Mouse (Mus musculus): ENCODE data around the gene Kbtbd12. TPM values are rescaled to one million over a fixed set of nuclear protein-coding genes. Genes with fewer than 3 reads are reported as not detected.

The Kbtbd12 gene
- total RNA-seq, 1 experiment, result 0.09 TPM

- in situ Hi-C loops (cut with MboI; ENCODE audit: low sequenced_read_pairs in 2 of 2, unreplicated experiment in 2 of 2), result no loop called here
- DNase-seq (ENCODE audit: low read depth, low spot score), result peak; percentile 82
- no peak for TF ChIP-seq CHD2 (IDR thresholded peaks at IDR 0.05; ENCODE audit: low read depth, low read length)
- TF ChIP-seq ZC3H11A (IDR thresholded peaks at IDR 0.05; ENCODE audit: borderline replicate concordance, low read depth, low read length), result no peak
- TF ChIP-seq HCFC1 (IDR thresholded peaks at IDR 0.05; ENCODE audit: borderline replicate concordance, insufficient read depth, low read length), result peak; percentile 95
- TF ChIP-seq ZNF384 (IDR thresholded peaks at IDR 0.05; ENCODE audit: low read depth, low read length), result no peak
- no peak for TF ChIP-seq MAFK (IDR thresholded peaks at IDR 0.05; ENCODE audit: insufficient read depth, low read depth, low read length)
Observed at GRCm38 (mm10) chr6:88518404-88519263, 119.1 kb downstream of the Kbtbd12 start, which contains the start of gene Sec61a1. Gene Sec61a1 (minus strand): TSS chr6:88518905.

GRCm38 (mm10) chr6:88517701-88518403 lies 119.9 kb downstream of the Kbtbd12 start:
- Histone ChIP-seq H3K9ac (ENCODE audit: insufficient read depth, low read depth, low read length, poor library complexity, severe bottlenecking) (peak overlapping the region; percentile 89), H3K9me3 (ENCODE audit: control insufficient read depth, insufficient read depth, low read depth, low read length) (no peaks in the 10 kb centered on the region), H3K4me3 (ENCODE audit: insufficient read depth in 1 of 2, low read depth in 1 of 2, low read length in 2 of 2, poor library complexity in 1 of 2, severe bottlenecking in 1 of 2) (peak overlapping the region; percentile 85 to 86), H3K36me3 (ENCODE audit: control insufficient read depth, insufficient read depth, low read length, poor library complexity, severe bottlenecking) (peaks cover 29% of the 10 kb centered on the region), H3K27ac (ENCODE audit: insufficient read depth, low read depth, low read length, poor library complexity, severe bottlenecking) (no peak overlapping the region), H3K4me1 (ENCODE audit: control insufficient read depth in 2 of 2, insufficient read depth in 2 of 2, low read length in 2 of 2, poor library complexity in 1 of 2) (peaks cover 2 to 3% of the 10 kb centered on the region in 2 experiments; a peak in 1 of 4 replicates)
- no peak for TF ChIP-seq MAFK (IDR thresholded peaks at IDR 0.05; ENCODE audit: insufficient read depth, low read depth, low read length)
- DNase-seq (ENCODE audit: low read depth, low spot score), result no peak
- in situ Hi-C loops (cut with MboI; ENCODE audit: low sequenced_read_pairs in 2 of 2, unreplicated experiment in 2 of 2), result no loop called here

More at GRCm38 (mm10) chr6:88518404-88519263, 119.1 kb downstream of the Kbtbd12 start, which contains the start of gene Sec61a1:
- Histone ChIP-seq H3K9ac (ENCODE audit: insufficient read depth, low read depth, low read length, poor library complexity, severe bottlenecking) (peak within 1 kb of the TSS; percentile 93), H3K9me3 (ENCODE audit: control insufficient read depth, insufficient read depth, low read depth, low read length) (no peaks in the 10 kb centered on the region), H3K4me3 (ENCODE audit: insufficient read depth in 1 of 2, low read depth in 1 of 2, low read length in 2 of 2, poor library complexity in 1 of 2, severe bottlenecking in 1 of 2) (peak within 1 kb of the TSS; percentile 86 to 93), H3K27ac (ENCODE audit: insufficient read depth, low read depth, low read length, poor library complexity, severe bottlenecking) (peak within 1 kb of the TSS; percentile 51), H3K4me1 (ENCODE audit: control insufficient read depth in 2 of 2, insufficient read depth in 2 of 2, low read length in 2 of 2, poor library complexity in 1 of 2) (peaks cover 2 to 3% of the 10 kb centered on the region in 2 experiments; a peak in 1 of 4 replicates), H3K36me3 (ENCODE audit: control insufficient read depth, insufficient read depth, low read length, poor library complexity, severe bottlenecking) (peaks cover 28% of the 10 kb centered on the region)

GRCm38 (mm10) chr6:88516667-88517066 lies 121.1 kb downstream of the Kbtbd12 start:
- H3K9ac ChIP-seq (ENCODE audit: insufficient read depth, low read depth, low read length, poor library complexity, severe bottlenecking), result peak overlapping the region; percentile 13; the same call in 1 of the 2 replicates
- no peak for TF ChIP-seq ZNF384 (IDR thresholded peaks at IDR 0.05; ENCODE audit: low read depth, low read length)
- no peak for TF ChIP-seq CHD2 (IDR thresholded peaks at IDR 0.05; ENCODE audit: low read depth, low read length)
- no peak for TF ChIP-seq MAFK (IDR thresholded peaks at IDR 0.05; ENCODE audit: insufficient read depth, low read depth, low read length)
- TF ChIP-seq ZC3H11A (IDR thresholded peaks at IDR 0.05; ENCODE audit: borderline replicate concordance, low read depth, low read length), result no peak
- no peak for TF ChIP-seq HCFC1 (IDR thresholded peaks at IDR 0.05; ENCODE audit: borderline replicate concordance, insufficient read depth, low read length)
- H3K36me3 ChIP-seq (ENCODE audit: control insufficient read depth, insufficient read depth, low read length, poor library complexity, severe bottlenecking), result peaks cover 39% of the 10 kb centered on the region
- no peak overlapping the region for H3K27ac ChIP-seq (ENCODE audit: insufficient read depth, low read depth, low read length, poor library complexity, severe bottlenecking)
- H3K4me3 ChIP-seq (ENCODE audit: insufficient read depth in 1 of 2, low read depth in 1 of 2, low read length in 2 of 2, poor library complexity in 1 of 2, severe bottlenecking in 1 of 2), result no peak overlapping the region
- in situ Hi-C loops (cut with MboI; ENCODE audit: low sequenced_read_pairs in 2 of 2, unreplicated experiment in 2 of 2), result no loop called here
- no peak for DNase-seq (ENCODE audit: low read depth, low spot score)
- peaks cover 2 to 3% of the 10 kb centered on the region in 2 experiments; a peak in 1 of 4 replicates for H3K4me1 ChIP-seq (ENCODE audit: control insufficient read depth in 2 of 2, insufficient read depth in 2 of 2, low read length in 2 of 2, poor library complexity in 1 of 2)
- H3K9me3 ChIP-seq (ENCODE audit: control insufficient read depth, insufficient read depth, low read depth, low read length), result no peaks in the 10 kb centered on the region

- Histone ChIP-seq H3K4me3 (ENCODE audit: insufficient read depth in 1 of 2, low read depth in 1 of 2, low read length in 2 of 2, poor library complexity in 1 of 2, severe bottlenecking in 1 of 2) (no peak overlapping the region), H3K36me3 (ENCODE audit: control insufficient read depth, insufficient read depth, low read length, poor library complexity, severe bottlenecking) (peaks cover 44% of the 10 kb centered on the region), H3K4me1 (ENCODE audit: control insufficient read depth in 2 of 2, insufficient read depth in 2 of 2, low read length in 2 of 2, poor library complexity in 1 of 2) (peaks cover 2 to 3% of the 10 kb centered on the region in 2 experiments; a peak in 1 of 4 replicates), H3K9me3 (ENCODE audit: control insufficient read depth, insufficient read depth, low read depth, low read length) (no peaks in the 10 kb centered on the region), H3K9ac (ENCODE audit: insufficient read depth, low read depth, low read length, poor library complexity, severe bottlenecking) (no peak overlapping the region), H3K27ac (ENCODE audit: insufficient read depth, low read depth, low read length, poor library complexity, severe bottlenecking) (no peak overlapping the region)
- TF ChIP-seq MAFK (IDR thresholded peaks at IDR 0.05; ENCODE audit: insufficient read depth, low read depth, low read length) (no peak), ZC3H11A (IDR thresholded peaks at IDR 0.05; ENCODE audit: borderline replicate concordance, low read depth, low read length) (no peak), ZNF384 (IDR thresholded peaks at IDR 0.05; ENCODE audit: low read depth, low read length) (no peak), HCFC1 (IDR thresholded peaks at IDR 0.05; ENCODE audit: borderline replicate concordance, insufficient read depth, low read length) (no peak), CHD2 (IDR thresholded peaks at IDR 0.05; ENCODE audit: low read depth, low read length) (no peak)
- in situ Hi-C loops (cut with MboI; ENCODE audit: low sequenced_read_pairs in 2 of 2, unreplicated experiment in 2 of 2), result no loop called here
- no peak for DNase-seq (ENCODE audit: low read depth, low spot score)
Observed at GRCm38 (mm10) chr6:88515971-88516370, 121.8 kb downstream of the Kbtbd12 start.
